Mouse (Mus musculus) C2C12 (cell line): ENCODE measurements at regions not wholly inside any gene's neighbourhood (a gene's known extent, or its start where the extent isn't known, plus 50 kb on each side); places are given as distances from the start of the nearest gene placed in this dataset.

ENCODE experiments used
- CTCF ChIP-seq: IDR thresholded peaks from one replicate; pipeline ENCODE4 v1.5.1; 2011; ENCODE audit not compliant: control insufficient read depth, insufficient read depth, insufficient read length
- MYOD1 ChIP-seq: IDR thresholded peaks from one replicate; pipeline ENCODE4 v1.6.1; 2011; ENCODE audit warnings: low read depth; ENCODE audit not compliant: control insufficient read depth, insufficient read length

DNA sequence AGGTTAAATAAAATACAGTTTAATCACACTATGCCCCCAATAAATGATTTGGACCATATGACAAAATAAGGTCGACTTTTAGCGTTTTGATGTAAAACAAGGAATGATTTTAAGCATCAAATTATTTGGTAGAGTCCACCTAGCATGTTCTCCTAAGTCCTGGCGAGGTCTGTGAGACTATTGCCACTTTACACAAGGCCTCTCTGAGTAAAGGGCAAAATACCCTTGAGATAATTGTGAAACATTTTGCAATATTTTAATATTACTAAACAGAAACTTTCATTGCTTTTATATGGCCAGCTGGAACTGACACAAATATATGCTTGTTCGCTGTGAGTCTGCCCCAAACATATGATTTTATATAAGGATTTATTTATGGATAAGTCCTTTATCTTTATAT is 629.4 kb upstream of the Zeb2 start:
- TF ChIP-seq CTCF (no peak), MYOD1 (no peak)
